Mouse (Mus musculus): ENCODE measurements around the gene Usp42. TPM values are rescaled to one million over a fixed set of nuclear protein-coding genes. Genes with fewer than 3 reads are reported as not detected.

Usp42 gene
- polyA plus RNA-seq (2016; fragmentation: Nextera tagmentation; extraction: Ambion mirVana) = 34.8 and 37.3 TPM in 2 replicates

GRCm38 (mm10) chr5:143732180-143732891 is at the start of gene Usp42:
Gene Usp42 (minus strand): TSS chr5:143732280.
- H3K9me3 ChIP-seq = no peaks in the 10 kb centered on the region

GRCm38 (mm10) chr5:143760508-143760907 is 28.4 kb upstream of the Usp42 start:
- Histone ChIP-seq H3K9me3 (no peaks in the 10 kb centered on the region), H3K4me3 (no peak overlapping the region), H3K27me3 (peaks cover 11% of the 10 kb centered on the region), H3K27ac (replicated peaks) (no peak overlapping the region), H3K4me2 (replicated peaks) (no peak overlapping the region), H3K9ac (replicated peaks) (no peak overlapping the region), H3K4me1 (peaks cover 9% of the 10 kb centered on the region), H3K36me3 (0 out of 2 replicates have a peak, but pooled peaks cover 10% of the 10 kb centered on the region)
- no peak for ATAC-seq (ENCODE audit: low FRiP score, low read depth)
- 89% methylated on average over 3 of the region's 3 CpGs for WGBS

More at GRCm38 (mm10) chr5:143732180-143732891, at the start of gene Usp42:
- under 1% methylated on average over 68 of the region's 82 CpGs for WGBS
- Histone ChIP-seq H3K9ac (replicated peaks) (peak within 1 kb of the TSS; percentile 100), H3K4me2 (replicated peaks) (peak within 1 kb of the TSS; percentile 86), H3K27ac (replicated peaks) (peak within 1 kb of the TSS; percentile 93), H3K4me1 (peaks cover 18% of the 10 kb centered on the region), H3K27me3 (0 out of 2 replicates have a peak, but pooled peaks cover 3% of the 10 kb centered on the region), H3K36me3 (peaks cover 4% of the 10 kb centered on the region), H3K4me3 (peak within 1 kb of the TSS; percentile 99)
- peak; percentile 98 for ATAC-seq (ENCODE audit: low FRiP score, low read depth)

DNA sequence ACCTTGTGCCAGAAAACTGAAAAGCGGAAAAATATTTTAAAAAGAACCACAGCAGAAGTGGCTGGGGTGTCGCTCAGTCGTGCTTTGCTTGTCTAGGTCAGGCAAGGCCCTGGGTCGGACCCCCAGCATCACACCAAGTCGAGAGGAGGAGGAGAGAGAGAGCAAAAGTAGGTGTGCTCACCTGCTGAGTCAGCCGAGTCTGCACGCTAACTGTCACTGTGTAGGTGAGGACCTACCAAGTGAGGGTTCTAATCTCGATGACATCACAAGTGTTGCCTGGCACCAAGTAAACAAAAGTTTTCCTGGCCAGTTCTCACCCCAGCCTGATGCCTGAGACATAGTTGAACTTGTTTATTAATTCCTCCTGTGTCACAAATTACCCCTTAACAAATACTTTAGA is 27.5 kb upstream of the Usp42 start:
- H3K4me2 ChIP-seq (replicated peaks) = peak overlapping the region; percentile 58; the same call in 1 of the 2 replicates
- no peak for ATAC-seq (ENCODE audit: low FRiP score, low read depth)
- H3K27me3 ChIP-seq = peaks cover 11% of the 10 kb centered on the region
- H3K36me3 ChIP-seq = 0 out of 2 replicates have a peak, but pooled peaks cover 9% of the 10 kb centered on the region
- H3K9ac ChIP-seq (replicated peaks) = no peak overlapping the region
- no peak overlapping the region for H3K4me3 ChIP-seq
- no peak overlapping the region for H3K27ac ChIP-seq (replicated peaks)
- peaks cover 9% of the 10 kb centered on the region for H3K4me1 ChIP-seq
- no peaks in the 10 kb centered on the region for H3K9me3 ChIP-seq
- 88% methylated on average over 8 of the region's 8 CpGs for WGBS

DNA sequence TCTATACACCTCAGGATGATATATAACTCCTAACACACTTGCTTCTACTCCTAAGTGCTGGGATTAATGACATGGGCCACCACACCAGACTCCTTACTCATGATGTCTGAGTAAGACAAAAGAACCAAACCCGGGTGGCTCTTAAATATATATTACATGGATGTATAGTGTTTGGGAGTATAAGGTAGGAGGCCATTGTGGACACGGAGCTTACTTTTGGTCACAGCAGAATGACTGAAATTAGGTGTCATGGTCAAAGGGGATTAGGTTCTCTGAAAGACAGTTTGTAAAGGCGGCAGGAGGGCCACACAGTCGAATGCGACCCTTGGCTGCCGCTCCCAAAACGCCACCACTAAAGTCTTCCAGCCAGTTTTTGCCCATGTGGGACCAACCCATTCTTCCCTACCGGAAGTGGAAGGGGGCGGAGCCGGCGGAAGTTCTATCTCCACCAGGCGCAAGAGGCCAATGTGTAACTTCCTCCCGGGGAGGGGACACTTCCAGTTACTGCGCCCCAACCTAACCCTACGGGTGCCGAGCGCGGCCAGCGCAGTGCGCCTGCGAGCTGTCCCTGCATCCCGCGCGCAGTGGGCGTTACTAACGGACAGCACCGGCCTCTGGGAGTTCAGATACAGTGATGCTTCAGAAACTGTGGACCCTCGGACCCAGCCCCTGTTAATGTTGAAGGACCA is 25.8 kb upstream of the Usp42 start:
- peaks cover 9% of the 10 kb centered on the region for H3K4me1 ChIP-seq
- H3K27ac ChIP-seq (replicated peaks) = peak overlapping the region; percentile 60
- no peaks in the 10 kb centered on the region for H3K36me3 ChIP-seq
- ATAC-seq (ENCODE audit: low FRiP score, low read depth) = peak; percentile 97
- H3K9ac ChIP-seq (replicated peaks) = peak overlapping the region; percentile 57
- H3K9me3 ChIP-seq = no peaks in the 10 kb centered on the region
- H3K4me3 ChIP-seq = peak overlapping the region; percentile 48
- peaks cover 20% of the 10 kb centered on the region for H3K27me3 ChIP-seq
- H3K4me2 ChIP-seq (replicated peaks) = peak overlapping the region; percentile 58
- 10% methylated on average over 28 of the region's 28 CpGs for WGBS

- 94% methylated on average over 9 of the region's 9 CpGs for WGBS
- H3K27me3 ChIP-seq = peaks cover 20% of the 10 kb centered on the region
- no peak overlapping the region for H3K9ac ChIP-seq (replicated peaks)
- peaks cover 9% of the 10 kb centered on the region for H3K4me1 ChIP-seq
- no peaks in the 10 kb centered on the region for H3K9me3 ChIP-seq
- H3K4me2 ChIP-seq (replicated peaks) = no peak overlapping the region
- H3K36me3 ChIP-seq = no peaks in the 10 kb centered on the region
- no peak overlapping the region for H3K4me3 ChIP-seq
- ATAC-seq (ENCODE audit: low FRiP score, low read depth) = no peak
- H3K27ac ChIP-seq (replicated peaks) = no peak overlapping the region
These were observed 23.6 kb upstream of the Usp42 start for GRCm38 (mm10) chr5:143755529-143756141.

GRCm38 (mm10) chr5:143749630-143750208 is 17.6 kb upstream of the Usp42 start:
- Histone ChIP-seq H3K4me3 (no peak overlapping the region), H3K9ac (replicated peaks) (no peak overlapping the region), H3K4me1 (no peaks in the 10 kb centered on the region), H3K4me2 (replicated peaks) (no peak overlapping the region), H3K27me3 (peaks cover 9% of the 10 kb centered on the region; the same call in 1 of the 2 replicates), H3K27ac (replicated peaks) (no peak overlapping the region), H3K9me3 (no peaks in the 10 kb centered on the region), H3K36me3 (no peaks in the 10 kb centered on the region)
- 70% methylated on average over 2 of the region's 2 CpGs for WGBS
- no peak for ATAC-seq (ENCODE audit: low FRiP score, low read depth)

DNA sequence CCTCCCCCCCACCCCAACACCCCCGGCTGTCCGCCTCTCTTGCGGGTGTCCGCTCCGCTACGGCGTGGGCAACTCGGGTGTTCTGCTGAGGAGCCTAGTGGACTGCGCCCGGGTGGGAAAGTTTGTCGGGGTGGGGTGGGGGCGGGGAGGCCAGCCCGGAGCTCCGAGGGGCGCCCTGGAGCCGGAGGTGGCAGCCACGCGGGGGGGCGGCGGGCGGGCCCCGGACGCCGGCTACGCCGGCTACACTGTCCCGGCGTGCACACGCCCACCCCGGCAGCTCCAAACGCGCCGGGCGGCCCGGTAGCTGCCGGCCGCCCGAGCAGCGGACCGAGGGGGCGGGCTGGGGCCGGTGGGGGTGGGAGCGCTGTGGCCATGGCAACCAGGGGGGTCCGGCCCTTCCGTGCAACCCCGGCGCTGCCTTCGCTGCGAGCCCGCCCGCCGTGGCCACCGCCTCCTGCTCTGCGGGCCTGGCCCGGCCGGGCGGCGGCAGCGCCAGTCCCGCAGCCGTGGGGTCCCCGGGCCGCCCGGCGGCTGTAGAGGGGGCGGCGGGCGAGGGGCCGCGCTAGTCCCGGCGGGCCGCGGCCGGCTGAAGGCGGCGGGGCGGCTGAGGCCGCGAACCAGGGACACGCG is 482 bp downstream of the Usp42 start:
- peak; percentile 42; the same call in 1 of the 2 replicates for ATAC-seq (ENCODE audit: low FRiP score, low read depth)
- under 1% methylated on average over 38 of the region's 82 CpGs for WGBS

DNA sequence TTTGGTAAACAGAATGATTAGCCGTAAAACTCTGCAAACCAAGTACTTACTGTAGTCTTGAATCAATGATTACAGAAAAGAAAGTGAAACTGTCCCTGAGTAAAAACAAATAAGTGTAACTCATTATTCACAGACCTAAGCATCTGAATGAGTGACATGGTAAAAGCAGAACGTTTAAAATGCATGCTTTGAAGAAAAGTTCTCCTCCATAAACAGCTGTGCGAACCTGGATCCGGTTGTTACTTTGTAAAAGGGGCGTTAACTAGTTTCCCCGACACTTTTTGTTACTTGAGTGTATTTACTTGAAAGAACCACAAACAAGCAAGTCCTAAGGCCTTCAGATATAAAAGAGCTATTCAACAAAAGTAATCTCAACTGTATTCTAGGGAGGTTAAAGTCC is 1.2 kb downstream of the Usp42 start:
- Histone ChIP-seq H3K9ac (replicated peaks) (peak overlapping the region; percentile 100), H3K4me2 (replicated peaks) (peak overlapping the region; percentile 86), H3K27me3 (no peaks in the 10 kb centered on the region), H3K4me3 (peak overlapping the region; percentile 99), H3K36me3 (peaks cover 18% of the 10 kb centered on the region), H3K9me3 (no peaks in the 10 kb centered on the region), H3K4me1 (peaks cover 18% of the 10 kb centered on the region), H3K27ac (replicated peaks) (no peak overlapping the region)
- WGBS = 13% methylated on average over 6 of the region's 6 CpGs
- no peak for ATAC-seq (ENCODE audit: low FRiP score, low read depth)

More for the DNA sequence above, 482 bp downstream of the Usp42 start:
- peak overlapping the region; percentile 86 for H3K4me2 ChIP-seq (replicated peaks)
- peak overlapping the region; percentile 99 for H3K4me3 ChIP-seq
- no peaks in the 10 kb centered on the region for H3K9me3 ChIP-seq
- H3K4me1 ChIP-seq = peaks cover 18% of the 10 kb centered on the region
- peak overlapping the region; percentile 93 for H3K27ac ChIP-seq (replicated peaks)
- peaks cover 12% of the 10 kb centered on the region for H3K36me3 ChIP-seq
- peak overlapping the region; percentile 100 for H3K9ac ChIP-seq (replicated peaks)
- H3K27me3 ChIP-seq = 0 out of 2 replicates have a peak, but pooled peaks cover 3% of the 10 kb centered on the region

DNA sequence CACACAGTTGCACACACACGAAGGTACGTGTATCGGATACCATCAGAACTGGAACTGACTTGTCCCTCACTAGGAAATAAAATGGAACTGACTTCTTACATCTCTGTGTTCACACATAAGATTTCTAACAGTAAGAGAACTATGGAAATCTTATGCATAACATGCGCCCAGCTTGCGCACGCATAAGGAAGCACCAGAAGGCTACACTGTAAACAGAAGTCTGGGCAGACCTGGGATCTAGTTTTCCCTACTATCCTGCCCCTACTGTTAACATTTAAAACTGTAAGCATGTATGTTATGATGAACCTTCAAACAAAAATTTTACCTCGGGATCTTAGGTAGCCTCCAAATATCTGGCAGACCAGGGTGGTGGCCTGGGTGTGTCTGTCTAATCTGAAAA is 10.1 kb downstream of the Usp42 start:
- peaks cover 94% of the 10 kb centered on the region for H3K36me3 ChIP-seq
- no peak overlapping the region for H3K4me2 ChIP-seq (replicated peaks)
- H3K9ac ChIP-seq (replicated peaks) = no peak overlapping the region
- WGBS = 95% methylated on average over 7 of the region's 7 CpGs
- no peak overlapping the region for H3K27ac ChIP-seq (replicated peaks)
- H3K4me3 ChIP-seq = no peak overlapping the region
- no peak for ATAC-seq (ENCODE audit: low FRiP score, low read depth)
- no peaks in the 10 kb centered on the region for H3K4me1 ChIP-seq
- H3K9me3 ChIP-seq = no peaks in the 10 kb centered on the region
- H3K27me3 ChIP-seq = no peaks in the 10 kb centered on the region

- H3K27me3 ChIP-seq = no peaks in the 10 kb centered on the region; the same call in 1 of the 2 replicates
These were observed 19.9 kb downstream of the Usp42 start for GRCm38 (mm10) chr5:143712011-143712800.

More at GRCm38 (mm10) chr5:143712011-143712800, 19.9 kb downstream of the Usp42 start:
- H3K4me1 ChIP-seq = no peaks in the 10 kb centered on the region
- 85% methylated on average over 14 of the region's 14 CpGs for WGBS
- 0 out of 2 replicates have a peak overlapping the region, but pooled peaks have one; percentile 17 for H3K9ac ChIP-seq (replicated peaks)
- ATAC-seq (ENCODE audit: low FRiP score, low read depth) = no peak
- H3K27ac ChIP-seq (replicated peaks) = peak overlapping the region; percentile 20; the same call in 1 of the 2 replicates
- H3K9me3 ChIP-seq = no peaks in the 10 kb centered on the region
- H3K4me2 ChIP-seq (replicated peaks) = no peak overlapping the region
- no peak overlapping the region for H3K4me3 ChIP-seq
- peaks cover 81% of the 10 kb centered on the region for H3K36me3 ChIP-seq
